Mouse (Mus musculus) right cerebral cortex, adult 2 months (tissue): ENCODE measurements at regions not wholly inside any gene's neighbourhood (a gene's known extent, or its start where the extent isn't known, plus 50 kb on each side); places are given as distances from the start of the nearest gene placed in this dataset.
"Not testable (repeated sequence)": the region's sequence is repeated elsewhere in the genome, so short reads cannot be mapped to it uniquely, and the experiment has no call there.

Experiments
- DNase-seq, 2 experiments: peaks; one replicate each; pipeline ENCODE4 v3.0.0; 2021 to 2022; ENCODE audit warnings: low spot score in 2 of 2

- DNase-seq: no peak
Observed at GRCm38 (mm10) chr10:120284785-120285184, 57.9 kb downstream of the Llph start.

- DNase-seq: no peak
Observed at GRCm38 (mm10) chr10:120291912-120292311, 65.0 kb downstream of the Llph start.

GRCm38 (mm10) chr10:120293381-120293780 is 66.5 kb downstream of the Llph start:
- DNase-seq: not testable (repeated sequence)

GRCm38 (mm10) chr10:120294487-120294886 is 67.6 kb downstream of the Llph start:
- no peak for DNase-seq

GRCm38 (mm10) chr10:120297311-120297710 is 70.4 kb downstream of the Llph start:
- no peak for DNase-seq

GRCm38 (mm10) chr10:120298293-120298927 is 71.5 kb downstream of the Llph start:
- DNase-seq: no peak

GRCm38 (mm10) chr10:120306010-120306409 is 79.1 kb downstream of the Llph start:
- peak; percentile 40 to 45 for DNase-seq

- DNase-seq: peak; percentile 8 to 21
Observed at GRCm38 (mm10) chr10:120308681-120309080, 81.8 kb downstream of the Llph start.
